Mouse (Mus musculus) intestine, postnatal 0 days (tissue): ENCODE data around the gene Gprc5a. TPM values are rescaled to one million over a fixed set of nuclear protein-coding genes. Genes with fewer than 3 reads are reported as not detected.

Experiments
- ATAC-seq: fragments of 200-750 bp; cut with Nextera tagmentation; 2 replicates; pipeline ENCODE4 v1.8.0; 2017; ENCODE audit warnings: mild to moderate bottlenecking, moderate TSS enrichment, moderate library complexity
- H3K27ac ChIP-seq: fragments of 300-500 bp; sonication (generic); 2 replicates; pipeline ENCODE4 v1.5.1; 2014; ENCODE audit warnings: mild to moderate bottlenecking, low read depth, low read length, moderate library complexity
- H3K27me3 ChIP-seq: fragments of 300-500 bp; sonication (generic); replicated peaks from 2 replicates; pipeline ENCODE4 v1.6.1; 2014; ENCODE audit warnings: low read length, mixed read lengths; ENCODE audit not compliant: control insufficient read depth, insufficient read depth
- H3K36me3 ChIP-seq: fragments of 300-500 bp; sonication (generic); 2 replicates; pipeline ENCODE4 v1.6.1; 2014; ENCODE audit warnings: mild to moderate bottlenecking, moderate library complexity; ENCODE audit not compliant: control insufficient read depth, insufficient read depth
- H3K4me1 ChIP-seq: fragments of 300-500 bp; sonication (generic); replicated peaks from 2 replicates; pipeline ENCODE4 v1.6.1; 2014; ENCODE audit warnings: antibody characterized with exemption, low read length, mixed read lengths; ENCODE audit not compliant: control insufficient read depth, insufficient read depth
- H3K4me2 ChIP-seq: fragments of 300-500 bp; sonication (generic); replicated peaks from 2 replicates; pipeline ENCODE4 v1.6.1; 2014; ENCODE audit warnings: low read depth, mild to moderate bottlenecking, moderate library complexity
- H3K4me3 ChIP-seq: fragments of 300-500 bp; sonication (generic); 2 replicates; pipeline ENCODE4 v1.5.1; 2014; ENCODE audit warnings: low read depth, low read length
- H3K9ac ChIP-seq: fragments of 300-500 bp; sonication (generic); 2 replicates; pipeline ENCODE4 v1.6.1; 2014; ENCODE audit warnings: mild to moderate bottlenecking, low read depth, low read length
- H3K9me3 ChIP-seq: fragments of 300-500 bp; sonication (generic); 2 replicates; pipeline ENCODE4 v1.6.1; 2016; ENCODE audit warnings: mixed run types; ENCODE audit not compliant: control insufficient read depth
- CTCF ChIP-seq: sonication (generic); IDR thresholded peaks from 2 replicates; pipeline ENCODE4 v1.5.1; 2016; ENCODE audit warnings: low read depth, mild to moderate bottlenecking, control low read depth, antibody characterized with exemption, moderate library complexity
- WGBS: fragments of 180-500 bp; shearing (Covaris S2); extraction: QIAGEN DNeasy Blood & Tissue Kit; methylation state at CpG from one replicate; pipeline ENCODE4 v1.1.7; 2014; 5-methylcytosine and 5-hydroxymethylcytosine counted together
- polyA plus RNA-seq: library from polyadenylated mRNA; unstranded; fragments of >200 nt; fragmentation: Nextera tagmentation; extraction: Ambion mirVana; gene quantifications from 2 replicates; pipeline ENCODE4 v1.2.1, GENCODE M21; 2015

Gprc5a gene
- polyA plus RNA-seq, 1 experiment from 2014 or later: 4.2 TPM

DNA sequence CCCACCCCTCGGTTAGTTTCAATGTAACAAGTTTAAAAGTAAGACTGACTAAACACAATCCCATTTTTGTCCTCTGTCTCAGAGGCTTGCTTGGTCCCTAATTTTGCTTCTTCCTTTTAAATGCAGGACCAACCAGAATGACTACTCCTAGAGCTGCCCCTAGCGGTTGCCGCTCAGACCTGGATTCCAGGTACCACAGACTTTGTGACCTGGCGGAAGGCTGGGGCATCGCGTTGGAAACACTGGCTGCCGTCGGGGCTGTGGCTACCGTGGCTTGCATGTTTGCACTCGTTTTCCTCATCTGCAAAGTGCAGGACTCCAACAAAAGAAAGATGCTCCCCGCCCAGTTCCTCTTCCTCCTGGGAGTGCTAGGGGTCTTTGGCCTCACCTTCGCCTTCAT lies 13.0 kb downstream of the Gprc5a start:
- no peak overlapping the region for H3K27ac ChIP-seq
- H3K4me1 ChIP-seq: no peaks in the 10 kb centered on the region
- 52% methylated on average over 12 of the region's 12 CpGs for WGBS
- no peak for ATAC-seq
- no peak overlapping the region for H3K9ac ChIP-seq
- H3K9me3 ChIP-seq: no peaks in the 10 kb centered on the region
- H3K27me3 ChIP-seq: no peaks in the 10 kb centered on the region
- H3K36me3 ChIP-seq: no peaks in the 10 kb centered on the region
- TF ChIP-seq CTCF: no peak
- H3K4me2 ChIP-seq: no peak overlapping the region
- no peak overlapping the region for H3K4me3 ChIP-seq

DNA sequence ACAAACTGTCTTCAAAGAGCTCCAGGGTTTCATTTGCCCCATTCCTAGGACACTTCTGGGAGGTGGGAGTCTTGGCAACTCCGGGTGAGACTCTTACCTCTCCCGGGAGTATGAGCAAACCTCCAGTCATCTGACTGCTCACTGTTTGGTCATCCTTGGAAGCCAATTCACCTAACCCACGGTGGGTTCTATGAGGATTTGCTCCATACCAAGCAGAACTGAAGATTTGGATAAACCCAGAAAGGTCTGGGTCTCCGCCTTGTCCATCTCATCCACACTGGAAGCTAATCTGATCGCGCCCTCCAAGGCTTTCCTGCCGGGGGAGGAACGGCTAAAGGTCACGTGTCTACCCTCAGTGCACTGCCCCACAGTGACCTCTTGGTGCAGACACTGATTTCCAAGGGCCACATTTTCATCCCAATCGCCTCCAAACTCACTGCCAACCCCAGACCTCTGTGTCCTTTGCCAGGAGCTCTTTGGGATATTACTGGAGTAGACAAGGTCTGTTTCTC lies 18.6 kb downstream of the Gprc5a start:
- H3K4me3 ChIP-seq: no peak overlapping the region
- WGBS: 76% methylated on average over 10 of the region's 10 CpGs
- no peak overlapping the region for H3K27ac ChIP-seq
- no peaks in the 10 kb centered on the region for H3K4me1 ChIP-seq
- H3K4me2 ChIP-seq: no peak overlapping the region
- no peak overlapping the region for H3K9ac ChIP-seq
- TF ChIP-seq CTCF: no peak
- H3K27me3 ChIP-seq: no peaks in the 10 kb centered on the region
- no peaks in the 10 kb centered on the region for H3K9me3 ChIP-seq
- no peak for ATAC-seq
- no peaks in the 10 kb centered on the region for H3K36me3 ChIP-seq

DNA sequence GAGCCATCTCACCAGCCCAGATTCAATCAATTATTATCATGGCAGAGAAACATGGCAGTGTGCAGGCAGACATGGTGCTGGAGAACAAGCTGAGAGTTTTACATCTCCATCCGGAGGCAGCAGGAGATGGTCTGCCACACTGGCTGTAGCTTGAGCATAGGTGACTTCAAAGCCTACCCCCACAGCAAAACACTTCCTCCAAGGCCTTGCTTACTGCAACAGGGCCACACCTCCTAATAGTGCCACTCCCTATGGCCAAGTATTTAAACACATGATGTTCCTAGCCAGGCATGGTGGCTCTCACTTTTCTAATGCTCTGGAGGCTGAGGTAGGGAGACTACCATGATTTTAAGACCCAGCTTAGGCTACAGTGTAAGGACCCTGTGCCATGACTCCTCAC lies 20.3 kb downstream of the Gprc5a start:
- Histone ChIP-seq H3K9me3 (no peaks in the 10 kb centered on the region), H3K27me3 (no peaks in the 10 kb centered on the region), H3K4me1 (no peaks in the 10 kb centered on the region), H3K36me3 (no peaks in the 10 kb centered on the region), H3K4me2 (no peak overlapping the region), H3K4me3 (no peak overlapping the region), H3K27ac (no peak overlapping the region), H3K9ac (no peak overlapping the region)
- WGBS: 93% methylated on average over 1 of the region's 1 CpGs
- no peak for TF ChIP-seq CTCF
- ATAC-seq: 0 out of 2 replicates have a peak, but pooled peaks have one; percentile 18

GRCm38 (mm10) chr6:135087721-135088451 lies 22.4 kb downstream of the Gprc5a start:
- 30% methylated on average over 19 of the region's 19 CpGs for WGBS
- Histone ChIP-seq H3K36me3 (no peaks in the 10 kb centered on the region), H3K4me1 (no peaks in the 10 kb centered on the region), H3K4me3 (no peak overlapping the region), H3K9ac (no peak overlapping the region), H3K9me3 (no peaks in the 10 kb centered on the region), H3K27ac (no peak overlapping the region), H3K4me2 (peak overlapping the region; percentile 10), H3K27me3 (no peaks in the 10 kb centered on the region)
- TF ChIP-seq CTCF: peak; percentile 92
- ATAC-seq: peak; percentile 42; the same call in 1 of the 2 replicates

GRCm38 (mm10) chr6:135089786-135090185 lies 24.3 kb downstream of the Gprc5a start:
- Histone ChIP-seq H3K27ac (no peak overlapping the region), H3K4me1 (no peaks in the 10 kb centered on the region), H3K9ac (no peak overlapping the region), H3K4me2 (no peak overlapping the region), H3K36me3 (no peaks in the 10 kb centered on the region), H3K27me3 (no peaks in the 10 kb centered on the region), H3K4me3 (no peak overlapping the region), H3K9me3 (no peaks in the 10 kb centered on the region)
- ATAC-seq: no peak
- TF ChIP-seq CTCF: no peak
- 44% methylated on average over 8 of the region's 8 CpGs for WGBS

DNA sequence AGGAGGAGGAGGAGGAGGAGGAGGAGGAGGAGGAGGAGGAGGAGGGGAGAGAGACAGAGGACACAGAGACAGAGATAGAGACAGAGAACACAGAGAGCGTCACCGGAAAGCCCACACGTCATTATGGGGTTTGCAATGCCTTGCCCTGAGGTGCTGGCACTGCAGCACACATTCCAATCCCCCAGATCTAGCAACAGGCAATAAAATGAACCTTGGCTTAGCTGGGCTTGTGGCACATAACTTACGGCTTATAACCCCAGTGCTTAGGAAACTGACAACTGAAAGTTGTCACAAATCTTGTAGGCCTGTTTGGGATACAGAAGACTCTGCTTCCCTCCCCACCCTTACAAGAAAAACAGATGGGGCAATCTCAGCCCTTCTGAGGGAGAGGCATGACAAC lies 25.2 kb downstream of the Gprc5a start:
- 67% methylated on average over 4 of the region's 4 CpGs for WGBS

More for the DNA sequence above, 25.2 kb downstream of the Gprc5a start:
- no peak for TF ChIP-seq CTCF
- Histone ChIP-seq H3K9ac (no peak overlapping the region), H3K4me3 (no peak overlapping the region), H3K4me1 (no peaks in the 10 kb centered on the region), H3K27me3 (no peaks in the 10 kb centered on the region), H3K4me2 (no peak overlapping the region), H3K27ac (no peak overlapping the region), H3K9me3 (no peaks in the 10 kb centered on the region), H3K36me3 (no peaks in the 10 kb centered on the region)
- ATAC-seq: no peak
